Mouse (Mus musculus): ENCODE data around the gene Clasrp. TPM values are rescaled to one million over a fixed set of nuclear protein-coding genes. Genes with fewer than 3 reads are reported as not detected.

Clasrp gene
- 149 and 153 TPM in 2 replicates for polyA plus RNA-seq (2012; rRNA removed)

GRCm38 (mm10) chr7:19603849-19604605 lies at the start of gene Clasrp:
Gene Clasrp (minus strand): TSS chr7:19604486.

DNA sequence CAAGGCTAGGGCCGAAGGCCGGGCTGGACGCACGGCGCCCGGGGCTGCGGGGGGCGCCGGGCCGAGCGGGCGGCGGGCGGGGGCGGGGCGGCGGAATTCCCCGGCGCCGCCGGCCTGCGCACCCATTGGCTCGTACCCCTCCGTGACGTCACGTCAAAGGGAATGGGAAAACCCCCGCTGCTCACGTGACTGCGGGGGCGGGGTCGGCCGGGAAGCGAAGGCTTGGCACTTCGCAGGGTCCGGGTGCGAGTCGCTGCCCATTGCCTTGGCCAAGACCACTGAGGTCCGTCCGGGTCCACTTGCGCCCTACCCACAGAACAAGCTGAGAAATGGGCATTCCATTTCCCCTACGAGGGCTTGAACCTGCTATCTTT lies 25.1 kb upstream of the Clasrp start, which contains the start of gene Relb:
Relb (minus strand) TSS at position 78 of the 374 bp plus-strand sequence.

DNA sequence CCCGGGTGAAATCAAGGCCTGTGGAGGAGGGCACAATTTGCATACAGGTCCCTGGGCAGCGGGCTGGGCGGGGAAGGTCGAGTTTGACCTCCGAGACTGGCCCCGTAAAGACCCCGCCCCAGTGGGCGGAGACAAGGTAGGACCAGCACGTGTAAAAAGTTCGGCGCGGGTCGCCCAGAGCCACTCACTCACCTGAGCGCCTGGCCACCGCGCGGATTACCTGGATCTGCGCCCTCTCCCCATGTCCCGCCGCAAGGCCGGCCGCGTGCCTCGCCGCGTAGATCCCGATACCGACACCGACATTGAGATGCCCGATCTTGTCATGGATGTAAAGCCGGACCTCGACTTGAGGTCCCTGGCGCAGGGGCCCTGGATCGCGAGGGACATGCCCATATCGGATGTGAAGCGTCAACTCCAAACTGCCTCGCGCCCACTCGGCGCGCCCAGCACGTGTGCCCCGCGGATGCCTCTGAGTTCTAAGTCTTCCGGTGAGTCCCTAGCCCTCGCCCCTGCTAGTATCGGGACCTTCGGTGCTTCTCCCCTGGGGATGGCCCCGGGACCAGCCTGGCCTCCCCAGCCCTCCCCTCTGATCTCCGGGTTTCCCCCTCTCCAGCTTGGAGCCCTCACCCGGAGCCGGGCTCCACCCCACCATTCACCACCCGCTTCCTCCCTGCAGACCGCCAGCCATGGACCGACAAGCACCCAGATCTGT lies 27.0 kb downstream of the Clasrp start, which contains the start of the genes Zfp296 and Gemin7:
Zfp296 (plus strand) TSS at position 147 of the 712 bp plus-strand sequence.
Gemin7 (minus strand) TSS at position 455 of the 712 bp plus-strand sequence.

GRCm38 (mm10) chr7:19562643-19563410 lies 41.5 kb downstream of the Clasrp start, which contains the start of gene Ppp1r37:
Gene Ppp1r37 (minus strand): TSS chr7:19563076.

Other genes starting within 250 kb of the Clasrp start
- gene Cd3eap, start 245.0 kb downstream of the Clasrp start, polyA plus RNA-seq (2012; rRNA removed): 4.0 and 7.0 TPM in 2 replicates
- gene Ppp1r13l, start 244.7 kb downstream of the Clasrp start, polyA plus RNA-seq (2012; rRNA removed): 14.6 and 20.3 TPM in 2 replicates
- 47.1 and 56.1 TPM in 2 replicates for gene Ercc2, start 222.5 kb downstream of the Clasrp start, polyA plus RNA-seq (2012; rRNA removed)
- 5.5 and 6.0 TPM in 2 replicates for gene Klc3, start 200.4 kb downstream of the Clasrp start, polyA plus RNA-seq (2012; rRNA removed)
- 78.9 and 126 TPM in 2 replicates for gene Ckm, start 199.7 kb downstream of the Clasrp start, polyA plus RNA-seq (2012; rRNA removed)
- 22.3 and 24.9 TPM in 2 replicates for gene Mark4, start 145.7 kb downstream of the Clasrp start, polyA plus RNA-seq (2012; rRNA removed)
- 7.9 and 11.1 TPM in 2 replicates for gene Exoc3l2, start 141.2 kb downstream of the Clasrp start, polyA plus RNA-seq (2012; rRNA removed)
- 19.5 and 30.0 TPM in 2 replicates for gene Bloc1s3, start 96.1 kb downstream of the Clasrp start, polyA plus RNA-seq (2012; rRNA removed)
- 218 and 235 TPM in 2 replicates for gene Trappc6a, start 96.1 kb downstream of the Clasrp start, polyA plus RNA-seq (2012; rRNA removed)
- 2.2 and 2.3 TPM in 2 replicates for gene Nkpd1, start 86.6 kb downstream of the Clasrp start, polyA plus RNA-seq (2012; rRNA removed)
- 191 and 212 TPM in 2 replicates for gene Ppp1r37, start 41.4 kb downstream of the Clasrp start, polyA plus RNA-seq (2012; rRNA removed)
- gene Zfp296, start 27.2 kb downstream of the Clasrp start, polyA plus RNA-seq (2012; rRNA removed): 2.8 and 2.9 TPM in 2 replicates
- gene Gemin7, start 26.9 kb downstream of the Clasrp start, polyA plus RNA-seq (2012; rRNA removed): 109 and 138 TPM in 2 replicates
- gene Relb, start 25.0 kb upstream of the Clasrp start, polyA plus RNA-seq (2012; rRNA removed): 78.7 and 93.0 TPM in 2 replicates
- gene Clptm1, start 60.5 kb upstream of the Clasrp start, polyA plus RNA-seq (2012; rRNA removed): 143 and 159 TPM in 2 replicates
- gene Apoc2, start 73.5 kb upstream of the Clasrp start, polyA plus RNA-seq (2012; rRNA removed): 35.5 and 39.0 TPM in 2 replicates
- gene Gm44805, start 76.9 kb upstream of the Clasrp start, polyA plus RNA-seq (2012; rRNA removed): not detected in 2 replicates
- 0.49 and 1.3 TPM in 2 replicates for gene Apoc4, start 77.0 kb upstream of the Clasrp start, polyA plus RNA-seq (2012; rRNA removed)
- gene Apoc1, start 88.2 kb upstream of the Clasrp start, polyA plus RNA-seq (2012; rRNA removed): 0.65 and 1.6 TPM in 2 replicates
- 734 and 810 TPM in 2 replicates for gene Apoe, start 94.7 kb upstream of the Clasrp start, polyA plus RNA-seq (2012; rRNA removed)
- 106 and 114 TPM in 2 replicates for gene Tomm40, start 111.0 kb upstream of the Clasrp start, polyA plus RNA-seq (2012; rRNA removed)
- gene Nectin2, start 146.0 kb upstream of the Clasrp start, polyA plus RNA-seq (2012; rRNA removed): 167 and 177 TPM in 2 replicates
- gene Bcam, start 166.5 kb upstream of the Clasrp start, polyA plus RNA-seq (2012; rRNA removed): 56.6 and 61.3 TPM in 2 replicates
- 140 and 141 TPM in 2 replicates for gene Cblc, start 192.3 kb upstream of the Clasrp start, polyA plus RNA-seq (2012; rRNA removed)
- 183 and 189 TPM in 2 replicates for gene Bcl3, start 218.3 kb upstream of the Clasrp start, polyA plus RNA-seq (2012; rRNA removed)
- 0.23 and 0.93 TPM in 2 replicates for gene Gm19345, start 247.5 kb upstream of the Clasrp start, polyA plus RNA-seq (2012; rRNA removed)